8 mouse cellular contexts compared by ENCODE assay signal in the genomic region with DNA sequence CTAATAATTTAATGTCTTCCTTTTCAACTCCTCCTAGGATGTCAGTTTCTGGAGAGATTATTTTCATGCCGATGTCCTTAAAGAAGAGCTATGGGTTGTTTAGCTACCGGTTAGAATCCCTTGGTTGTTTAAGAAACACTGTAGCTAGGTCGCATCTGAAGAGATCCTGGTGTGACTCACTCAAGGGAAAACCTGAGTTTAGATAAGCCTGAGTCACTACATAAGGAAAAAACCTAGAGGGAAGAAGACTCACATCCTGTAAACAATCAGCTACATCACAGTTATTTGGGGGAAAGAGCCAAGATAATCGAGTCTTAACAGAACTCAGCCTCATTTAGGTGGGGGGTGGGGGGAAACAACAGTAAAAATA. TPM values are rescaled to one million over a fixed set of nuclear protein-coding genes. Genes with fewer than 3 reads are reported as not detected.
DNase-seq lines count a peak whose midpoint lies in the region; ATAC-seq and TF ChIP-seq lines count a peak whose summit lies in the region.

No protein-coding gene starts in this region.

- peaks cover 7% of the 10 kb centered on the region; the same call in 1 of the 2 replicates for H3K27me3 ChIP-seq in limb, embryonic 14.5 days (ENCODE audit: control insufficient read depth, insufficient read depth, low read length)

- peak overlapping the region; percentile 99 for H3K27ac ChIP-seq in gastrocnemius, adult 2 months
- peak overlapping the region; percentile 71 for H3K27ac ChIP-seq in left cerebral cortex, adult 2 months
- no peak overlapping the region for H3K27ac ChIP-seq in limb, embryonic 14.5 days (replicated peaks; ENCODE audit: low read depth, low read length)

- WGBS in limb, embryonic 14.5 days, result 30% methylated on average over 4 of the region's 4 CpGs

- TF ChIP-seq CTCF in gastrocnemius, adult 2 months (IDR thresholded peaks at IDR 0.05), result no peak
- TF ChIP-seq CTCF in left cerebral cortex, adult 2 months (IDR thresholded peaks at IDR 0.05), result no peak

- no peak for TF ChIP-seq POLR2A in limb, embryonic 14.5 days (IDR thresholded peaks at IDR 0.05; ENCODE audit: borderline replicate concordance, extremely low read depth, insufficient read depth, insufficient read length)

- DNase-seq in gastrocnemius, adult 2 months, result no peak
- DNase-seq in gastrocnemius, postnatal 14 days, result no peak
- DNase-seq in left cerebral cortex, adult 2 months (ENCODE audit: extremely low spot score in 1 of 2, low spot score in 2 of 2), result no peak
- no peak for DNase-seq in left cerebral cortex, adult 11 months (ENCODE audit: low spot score)
- DNase-seq in Muller cell, postnatal 12 days (ENCODE audit: inconsistent ontology term), result peak; percentile 37
- no peak for DNase-seq in limb, embryonic 14.5 days (ENCODE audit: low spot score)

- peak overlapping the region; percentile 62; the same call in 1 of the 2 replicates for H3K4me2 ChIP-seq in limb, embryonic 14.5 days (replicated peaks; ENCODE audit: low read depth, low read length, severe bottlenecking)

- H3K4me1 ChIP-seq in limb, embryonic 14.5 days (ENCODE audit: control insufficient read depth, insufficient read depth, low read length), result peaks cover 61% of the 10 kb centered on the region

- ATAC-seq in limb, embryonic 14.5 days (ENCODE audit: low FRiP score, low read depth), result no peak
- no peak for ATAC-seq in erythroblast, adult 5-6 weeks (replicated peaks; ENCODE audit: low FRiP score, poor library complexity, severe bottlenecking)
- no peak for ATAC-seq in granulocyte monocyte progenitor cell, adult 5-6 weeks (replicated peaks; ENCODE audit: poor library complexity, severe bottlenecking)

- no peaks in the 10 kb centered on the region for H3K36me3 ChIP-seq in limb, embryonic 14.5 days (ENCODE audit: control insufficient read depth, insufficient read depth, low read length)

- intact Hi-C loops in gastrocnemius, adult 2 months (cut with DNase I), result loop anchor here (5.0 kb wide), 3 partner anchors 112 to 167 kb away; no protein-coding TSS in a partner anchor
- intact Hi-C loops in gastrocnemius, postnatal 14 days (cut with DNase I; ENCODE audit: low total_unique reads), result no loop called here
- intact Hi-C loops in left cerebral cortex, adult 2 months (cut with DNase I), result loop anchor here (1.0 to 10.0 kb wide), 6 partner anchors 92 to 587 kb away; a partner anchor contains a TSS

- H3K9ac ChIP-seq in limb, embryonic 14.5 days (ENCODE audit: low read depth, low read length, severe bottlenecking), result no peak overlapping the region

- no peaks in the 10 kb centered on the region for H3K9me3 ChIP-seq in limb, embryonic 14.5 days (ENCODE audit: control insufficient read depth, low read length)

- peak overlapping the region; percentile 91 for H3K4me3 ChIP-seq in gastrocnemius, adult 2 months
- H3K4me3 ChIP-seq in left cerebral cortex, adult 2 months, result no peak overlapping the region
- H3K4me3 ChIP-seq in limb, embryonic 14.5 days (replicated peaks; ENCODE audit: low read length), result 0 out of 2 replicates have a peak overlapping the region, but pooled peaks have one; percentile 69

RNA-seq across cellular contexts. Expression of a gene that starts 3.9 kb away (rescaled TPM):
- total RNA-seq in gastrocnemius, adult 2 months (2021), result over 10,000 TPM; 18,374 to 28,065 TPM
- over 10,000 TPM; 23,393 to 24,139 TPM for total RNA-seq in gastrocnemius, postnatal 14 days (2021)
- total RNA-seq in left cerebral cortex, adult 2 months (2021), result 100 to 1,000 TPM; 223 to 236 TPM
- 420 and 643 TPM in 2 replicates for polyA plus RNA-seq in limb, embryonic 14.5 days (2012; rRNA removed)
- 724 and 728 TPM in 2 replicates for polyA plus RNA-seq in limb, embryonic 14.5 days (2014; fragmentation: Nextera tagmentation; extraction: Ambion mirVana)
- 213 and 329 TPM in 2 replicates for total RNA-seq in erythroblast, adult 5-6 weeks (2015; ENCODE audit: low replicate concordance)
- 393 and 461 TPM in 2 replicates for total RNA-seq in erythroblast, adult 5-6 weeks (2017; ENCODE audit: low replicate concordance)
- 25.8 and 42.1 TPM in 2 replicates for total RNA-seq in granulocyte monocyte progenitor cell, adult 5-6 weeks (2014; fragmentation: Nextera tagmentation)
- total RNA-seq in granulocyte monocyte progenitor cell, adult 5-6 weeks (2017), result 54.2 and 57.0 TPM in 2 replicates

Comparison
In these comparisons a context has a peak if more than half of its experiments do, and no peak if none do; other contexts are left out.
1. RNA of a gene that starts 3.9 kb away (total RNA-seq): 18,374 to 28,065 TPM in gastrocnemius, adult 2 months and 23,393 to 24,139 TPM in gastrocnemius, postnatal 14 days; 213 to 461 TPM in erythroblast, adult 5-6 weeks, 223 to 236 TPM in left cerebral cortex, adult 2 months and 25.8 to 57.0 TPM in granulocyte monocyte progenitor cell, adult 5-6 weeks; every median in the first group is over 10 times any median in the second.